Mouse (Mus musculus) induced T-regulatory cell, adult 2 months (primary cell): ENCODE data around the gene Mr1.

Experiments used
- DNase-seq: peaks from one replicate; pipeline ENCODE4 v3.0.0-alpha.2; 2012; ENCODE audit warnings: low read depth

The Mr1 gene

GRCm38 (mm10) chr1:155146572-155146980, at the start of gene Mr1:
Gene Mr1, minus strand, starts transcription at chr1:155146814.
- DNase-seq, result peak; percentile 92

GRCm38 (mm10) chr1:155192805-155193368, 46.3 kb upstream of the Mr1 start:
- no peak for DNase-seq

GRCm38 (mm10) chr1:155191671-155192070, 45.1 kb upstream of the Mr1 start:
- DNase-seq, result no peak

GRCm38 (mm10) chr1:155191219-155191618, 44.6 kb upstream of the Mr1 start:
- no peak for DNase-seq

GRCm38 (mm10) chr1:155188656-155189055, 42.0 kb upstream of the Mr1 start:
- no peak for DNase-seq

- no peak for DNase-seq
Observed at GRCm38 (mm10) chr1:155184191-155184590, 37.6 kb upstream of the Mr1 start.

GRCm38 (mm10) chr1:155178192-155178924, 31.7 kb upstream of the Mr1 start:
- no peak for DNase-seq

GRCm38 (mm10) chr1:155174424-155174823, 27.8 kb upstream of the Mr1 start:
- peak; percentile 26 for DNase-seq

- peak; percentile 69 for DNase-seq
Observed at GRCm38 (mm10) chr1:155173644-155174016, 27.0 kb upstream of the Mr1 start.

GRCm38 (mm10) chr1:155172895-155173643, 26.5 kb upstream of the Mr1 start:
- DNase-seq, result peak; percentile 67

GRCm38 (mm10) chr1:155169935-155170334, 23.3 kb upstream of the Mr1 start:
- no peak for DNase-seq

- no peak for DNase-seq
Observed at GRCm38 (mm10) chr1:155167453-155167852, 20.8 kb upstream of the Mr1 start.

GRCm38 (mm10) chr1:155158970-155159484, 12.4 kb upstream of the Mr1 start:
- DNase-seq, result peak; percentile 88

GRCm38 (mm10) chr1:155158141-155158969, 11.7 kb upstream of the Mr1 start, which contains the start of gene Stx6:
Gene Stx6, plus strand, starts transcription at chr1:155158715.
- DNase-seq, result peak; percentile 99

- no peak for DNase-seq
Observed at GRCm38 (mm10) chr1:155153906-155154305, 7.3 kb upstream of the Mr1 start.

GRCm38 (mm10) chr1:155150821-155151220, 4.2 kb upstream of the Mr1 start:
- DNase-seq, result no peak

GRCm38 (mm10) chr1:155149403-155149802, 2.8 kb upstream of the Mr1 start:
- no peak for DNase-seq

GRCm38 (mm10) chr1:155147228-155147627, 614 bp upstream of the Mr1 start:
- DNase-seq, result no peak

GRCm38 (mm10) chr1:155145620-155146019, 994 bp downstream of the Mr1 start:
- peak; percentile 72 for DNase-seq

- peak; percentile 95 for DNase-seq
Observed at GRCm38 (mm10) chr1:155140076-155140475, 6.5 kb downstream of the Mr1 start.

- peak; percentile 57 for DNase-seq
Observed at GRCm38 (mm10) chr1:155138795-155139194, 7.8 kb downstream of the Mr1 start.

- DNase-seq, result no peak
Observed at GRCm38 (mm10) chr1:155134866-155135265, 11.7 kb downstream of the Mr1 start.
